Mouse (Mus musculus): ENCODE results near the gene Calhm4. TPM values are rescaled to one million over a fixed set of nuclear protein-coding genes. Genes with fewer than 3 reads are reported as not detected.

The Calhm4 gene
- not detected for polyA plus RNA-seq (2015; fragmentation: Illumina TruSeq; extraction: RNeasy Lipid Tissue Mini Kit (QIAGEN cat#74804); ENCODE audit: insufficient read depth, low read depth, low replicate concordance)

DNA sequence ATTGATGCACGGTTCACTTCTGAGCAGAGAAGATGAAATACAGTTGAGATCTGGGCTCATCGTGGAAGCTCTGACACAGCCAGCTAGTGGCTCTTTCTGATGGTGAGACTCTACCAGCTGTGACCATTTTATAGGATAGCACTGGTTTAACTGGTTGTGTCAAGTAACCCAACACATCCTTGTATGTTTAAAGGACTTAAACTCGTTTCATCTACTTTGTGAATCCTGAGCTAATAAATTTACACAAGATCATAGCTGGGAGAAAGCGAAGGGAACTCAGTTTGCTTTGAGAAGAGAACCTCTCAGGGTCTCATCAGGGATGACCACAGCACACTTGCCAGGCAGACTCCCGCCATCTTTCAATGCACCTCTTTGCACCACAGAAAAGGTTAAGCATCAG, at the start of gene Calhm4:
TSS of gene Calhm4 (minus strand) at position 101 of the 400 bp plus-strand sequence.

DNA sequence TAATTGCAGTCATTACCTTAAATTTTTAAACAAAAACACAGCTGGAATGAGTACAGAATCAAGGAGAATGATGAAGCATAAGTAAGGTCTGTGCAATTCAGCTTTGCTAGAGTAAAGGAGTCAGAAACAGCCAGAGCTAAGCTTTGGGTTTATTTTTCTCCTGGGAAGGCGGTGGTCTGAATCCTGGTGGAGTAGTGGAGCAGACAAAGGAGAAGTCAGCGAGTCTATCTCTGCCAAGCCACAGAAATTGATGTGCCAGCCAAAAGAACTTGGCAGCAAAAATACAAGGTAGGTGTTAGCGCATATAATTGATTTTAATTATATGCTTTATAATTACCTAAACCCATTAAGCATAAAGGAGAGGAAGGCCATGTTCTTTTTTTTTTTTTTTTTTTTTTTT, 6.7 kb downstream of the Calhm4 start, which contains the start of gene Trappc3l:
TSS of gene Trappc3l (plus strand) at position 197 of the 400 bp plus-strand sequence.

DNA sequence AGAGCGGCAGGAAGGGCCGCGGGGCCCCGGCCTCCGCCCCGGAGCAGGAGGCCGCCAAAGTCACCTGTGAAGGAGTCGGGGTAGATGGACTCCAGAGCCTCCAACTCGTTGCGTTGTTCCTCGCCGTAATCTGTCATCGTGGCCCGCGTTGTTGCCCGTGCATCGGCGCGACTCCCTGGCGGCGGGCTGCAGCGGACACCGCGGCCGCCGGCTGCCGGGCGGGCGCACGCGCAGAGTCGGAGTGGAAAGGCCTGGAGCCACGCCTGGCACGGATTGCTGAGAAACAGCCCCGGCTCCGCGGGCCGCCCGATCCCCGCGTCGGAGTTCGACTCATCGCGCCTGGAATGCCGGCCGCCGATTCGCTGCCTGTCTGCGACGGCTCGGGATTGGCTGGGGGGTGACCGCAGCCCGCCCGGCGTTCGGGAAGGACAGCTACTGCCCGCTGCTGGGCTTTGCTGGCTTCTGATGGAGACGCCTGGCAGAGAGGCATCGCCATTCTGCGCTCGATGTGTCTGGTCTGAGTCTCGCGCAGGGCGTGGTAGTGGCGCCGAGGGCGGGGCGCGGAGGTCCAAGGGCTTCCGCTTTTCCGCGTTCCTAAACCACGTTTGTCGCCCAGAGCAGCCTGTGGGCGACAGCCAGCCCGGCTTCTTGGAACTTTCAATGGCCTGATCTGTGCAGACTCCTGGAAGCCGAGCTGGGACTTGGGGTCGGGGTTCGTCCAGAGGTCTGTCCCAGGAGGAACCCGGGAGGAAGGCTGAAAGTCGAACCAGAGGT, 24.6 kb downstream of the Calhm4 start, which contains the start of gene Rwdd1:
TSS of gene Rwdd1 (minus strand) at position 323 of the 774 bp plus-strand sequence.

Other genes starting within 250 kb of the Calhm4 start
- gene Sult3a1, start 186.6 kb downstream of the Calhm4 start, polyA plus RNA-seq (2015; fragmentation: Illumina TruSeq; extraction: RNeasy Lipid Tissue Mini Kit (QIAGEN cat#74804); ENCODE audit: insufficient read depth, low read depth, low replicate concordance), result not detected
- not detected for gene Rsph4a, start 139.2 kb downstream of the Calhm4 start, polyA plus RNA-seq (2015; fragmentation: Illumina TruSeq; extraction: RNeasy Lipid Tissue Mini Kit (QIAGEN cat#74804); ENCODE audit: insufficient read depth, low read depth, low replicate concordance)
- gene Zup1, start 93.0 kb downstream of the Calhm4 start, polyA plus RNA-seq (2015; fragmentation: Illumina TruSeq; extraction: RNeasy Lipid Tissue Mini Kit (QIAGEN cat#74804); ENCODE audit: insufficient read depth, low read depth, low replicate concordance), result 3.6 TPM
- 30.5 TPM for gene Rwdd1, start 24.7 kb downstream of the Calhm4 start, polyA plus RNA-seq (2015; fragmentation: Illumina TruSeq; extraction: RNeasy Lipid Tissue Mini Kit (QIAGEN cat#74804); ENCODE audit: insufficient read depth, low read depth, low replicate concordance)
- not detected for gene Trappc3l, start 6.7 kb downstream of the Calhm4 start, polyA plus RNA-seq (2015; fragmentation: Illumina TruSeq; extraction: RNeasy Lipid Tissue Mini Kit (QIAGEN cat#74804); ENCODE audit: insufficient read depth, low read depth, low replicate concordance)
- gene Calhm5, start 52.2 kb upstream of the Calhm4 start, polyA plus RNA-seq (2015; fragmentation: Illumina TruSeq; extraction: RNeasy Lipid Tissue Mini Kit (QIAGEN cat#74804); ENCODE audit: insufficient read depth, low read depth, low replicate concordance), result 0.59 TPM
- not detected for gene Calhm6, start 83.7 kb upstream of the Calhm4 start, polyA plus RNA-seq (2015; fragmentation: Illumina TruSeq; extraction: RNeasy Lipid Tissue Mini Kit (QIAGEN cat#74804); ENCODE audit: insufficient read depth, low read depth, low replicate concordance)
- 2.1 TPM for gene Dse, start 163.4 kb upstream of the Calhm4 start, polyA plus RNA-seq (2015; fragmentation: Illumina TruSeq; extraction: RNeasy Lipid Tissue Mini Kit (QIAGEN cat#74804); ENCODE audit: insufficient read depth, low read depth, low replicate concordance)
- 8.4 TPM for gene Tspyl1, start 237.9 kb upstream of the Calhm4 start, polyA plus RNA-seq (2015; fragmentation: Illumina TruSeq; extraction: RNeasy Lipid Tissue Mini Kit (QIAGEN cat#74804); ENCODE audit: insufficient read depth, low read depth, low replicate concordance)